Mouse (Mus musculus) adrenal gland, postnatal 14 days (tissue): ENCODE data around the gene Csta1. TPM values are rescaled to one million over a fixed set of nuclear protein-coding genes. Genes with fewer than 3 reads are reported as not detected.

Experiments used
- DNase-seq: peaks from one replicate; pipeline ENCODE4 v3.0.0; 2021; ENCODE audit warnings: mixed read lengths
- total RNA-seq: library from RNA; stranded (reverse); gene quantifications from 2 replicates; pipeline ENCODE4 v1.2.3, GENCODE M21; 2021

Csta1 gene
- total RNA-seq, 1 experiment from 2014 or later = not detected

DNA sequence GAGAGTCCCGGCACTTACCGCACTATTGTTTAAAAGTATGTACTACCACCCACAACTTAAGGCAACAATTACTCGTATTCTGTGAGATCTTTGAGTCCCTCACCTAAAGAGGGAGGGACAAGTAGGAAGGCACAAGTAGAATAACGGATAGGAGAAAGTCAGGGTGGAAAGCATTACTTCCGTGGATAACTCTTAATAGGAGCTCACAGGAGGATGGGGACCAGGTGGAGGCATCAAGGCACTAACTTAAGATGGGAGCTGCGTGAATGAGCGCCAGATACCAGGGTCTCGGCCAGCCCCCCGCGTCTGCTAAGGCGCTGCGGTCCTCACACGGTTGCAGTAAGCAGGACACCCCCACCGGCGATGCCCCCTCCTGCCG is 60.0 kb downstream of the Csta1 start:
- no peak for DNase-seq

Other genes starting within 250 kb of the Csta1 start
- 13.8 and 16.1 TPM in 2 replicates for gene Parp9, start 192.8 kb downstream of the Csta1 start, total RNA-seq
- gene Dtx3l, start 192.1 kb downstream of the Csta1 start, total RNA-seq = 9.4 and 11.7 TPM in 2 replicates
- 62.9 and 69.5 TPM in 2 replicates for gene Kpna1, start 152.5 kb downstream of the Csta1 start, total RNA-seq
- 3.6 and 5.1 TPM in 2 replicates for gene Wdr5b, start 90.1 kb downstream of the Csta1 start, total RNA-seq
- 206 and 210 TPM in 2 replicates for gene Fam162a, start 59.6 kb downstream of the Csta1 start, total RNA-seq
- gene Ccdc58, start 59.6 kb downstream of the Csta1 start, total RNA-seq = 50.9 and 54.6 TPM in 2 replicates
- gene Stfa2l1, start 25.6 kb upstream of the Csta1 start, total RNA-seq = not detected in 2 replicates
- 1.0 TPM in 1 of 2 replicates, not detected in the other for gene Gm5483, start 53.0 kb upstream of the Csta1 start, total RNA-seq
- gene Gm5416, start 79.2 kb upstream of the Csta1 start, total RNA-seq = not detected in 2 replicates
- not detected in 2 replicates for gene 2010005H15Rik, start 90.2 kb upstream of the Csta1 start, total RNA-seq
- not detected in 2 replicates for gene Stfa1, start 145.7 kb upstream of the Csta1 start, total RNA-seq
- gene BC117090, start 203.1 kb upstream of the Csta1 start, total RNA-seq = not detected in 2 replicates
- gene BC100530, start 236.5 kb upstream of the Csta1 start, total RNA-seq = 1.5 TPM in 1 of 2 replicates, not detected in the other